Mouse (Mus musculus) frontal cortex, adult 2 months (tissue): ENCODE measurements around the gene Cmip. TPM values are rescaled to one million over a fixed set of nuclear protein-coding genes. Genes with fewer than 3 reads are reported as not detected.

Experiments
- DNase-seq, 2 experiments: peaks; one replicate each; pipeline ENCODE4 v3.0.0; 2022; ENCODE audit warnings: low spot score in 1 of 2; ENCODE audit errors: extremely low spot score in 1 of 2
- polyA plus RNA-seq: library from polyadenylated mRNA; depleted of rRNA; stranded (reverse); fragments of >200 nt; gene quantifications from 2 replicates; pipeline ENCODE4 v1.2.3, GENCODE M21; 2012

The Cmip gene
- polyA plus RNA-seq, 1 experiment, result 159 TPM

DNA sequence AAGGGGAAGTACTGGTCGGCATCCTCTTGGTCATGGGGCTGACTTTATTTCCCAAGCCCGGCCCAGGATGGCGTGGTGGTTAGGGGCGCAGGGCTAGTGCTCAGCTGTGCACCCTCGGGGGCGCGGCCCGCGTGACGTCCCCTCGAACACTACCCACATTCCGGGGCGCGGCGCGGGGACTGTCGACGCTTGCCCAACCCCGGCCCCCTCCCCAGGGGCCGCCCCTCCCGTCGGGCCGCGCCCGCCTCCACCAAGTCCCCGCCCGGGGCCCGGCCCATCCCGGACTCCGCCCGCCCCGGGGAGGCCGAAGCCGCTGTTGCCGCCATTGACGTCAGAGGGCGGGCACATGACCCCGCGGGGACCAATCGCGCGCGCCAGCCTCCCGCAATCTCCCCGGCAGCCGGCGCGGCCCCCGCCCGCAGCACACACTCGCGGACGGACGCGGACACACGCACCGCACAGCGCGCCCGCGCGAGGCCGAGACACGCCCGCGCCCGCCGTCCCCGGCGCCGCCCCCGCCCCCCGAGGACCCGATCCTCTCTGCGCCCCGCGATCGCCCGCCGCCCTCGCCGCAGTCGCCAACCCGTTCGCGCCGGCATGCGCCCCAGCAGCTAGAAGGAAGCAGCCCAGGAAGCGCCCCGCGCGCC lies 449 bp upstream of the Cmip start:
- peak; percentile 77 to 94 for DNase-seq

DNA sequence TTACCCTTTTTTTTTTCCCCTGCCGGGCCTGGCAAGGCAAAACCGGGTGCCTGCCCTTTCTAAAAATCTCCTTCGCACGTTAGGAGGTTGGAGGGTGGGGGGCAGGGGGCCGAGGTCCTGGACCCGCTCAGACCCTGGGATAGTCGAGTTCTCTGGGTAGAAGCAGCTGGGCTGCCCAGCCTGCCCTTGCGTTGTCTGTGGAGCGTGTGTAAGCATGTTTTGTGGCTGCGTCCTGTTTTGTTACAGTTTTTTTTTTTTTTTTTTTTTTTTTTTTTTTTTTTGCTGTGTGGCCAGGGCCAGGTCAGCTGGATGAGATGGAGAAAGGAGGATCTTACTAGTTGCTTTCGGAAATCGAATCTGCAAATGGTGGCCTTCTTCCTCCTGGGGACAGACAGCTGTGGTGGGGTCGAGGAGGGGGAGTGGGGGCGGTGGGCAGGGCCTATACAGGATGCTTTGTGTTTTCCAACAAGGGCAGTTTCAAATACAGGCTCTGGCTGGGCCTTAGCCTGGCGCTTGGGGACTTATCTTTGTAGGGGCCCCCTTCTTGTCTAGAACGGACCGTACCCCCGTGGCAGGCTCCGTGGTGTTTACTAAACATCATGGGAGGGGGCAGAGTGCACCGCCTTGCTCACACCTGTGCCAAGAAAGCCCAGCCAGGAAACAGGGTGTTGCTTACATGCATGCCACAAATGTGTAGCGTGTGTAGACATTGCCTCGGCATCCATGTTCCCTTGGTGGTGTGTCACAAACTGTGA lies 1.1 kb downstream of the Cmip start:
- DNase-seq, result no peak

DNA sequence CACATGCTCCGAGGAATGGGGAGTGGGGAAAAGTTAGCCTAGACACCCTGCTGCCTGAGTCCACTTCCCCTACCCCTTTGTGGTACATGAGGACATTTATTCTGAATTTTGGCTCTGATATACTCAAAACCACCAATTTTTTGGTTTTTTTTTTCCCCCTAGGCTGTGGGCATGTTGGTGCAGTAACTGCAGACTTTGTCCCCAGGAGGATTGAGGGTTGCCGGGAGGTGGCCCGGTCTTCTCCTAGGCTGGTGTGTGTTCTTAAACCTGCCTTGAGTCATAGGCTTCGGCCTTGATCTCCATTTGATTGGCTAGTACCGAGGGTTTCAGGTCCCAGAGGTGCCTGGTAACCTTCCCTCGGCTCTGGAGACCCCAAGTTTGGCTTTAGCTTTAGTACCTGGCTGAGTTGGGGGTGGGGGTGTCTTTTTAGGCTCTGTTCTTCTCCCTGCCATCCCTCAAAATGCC lies 1.7 kb downstream of the Cmip start:
- DNase-seq, result no peak

DNA sequence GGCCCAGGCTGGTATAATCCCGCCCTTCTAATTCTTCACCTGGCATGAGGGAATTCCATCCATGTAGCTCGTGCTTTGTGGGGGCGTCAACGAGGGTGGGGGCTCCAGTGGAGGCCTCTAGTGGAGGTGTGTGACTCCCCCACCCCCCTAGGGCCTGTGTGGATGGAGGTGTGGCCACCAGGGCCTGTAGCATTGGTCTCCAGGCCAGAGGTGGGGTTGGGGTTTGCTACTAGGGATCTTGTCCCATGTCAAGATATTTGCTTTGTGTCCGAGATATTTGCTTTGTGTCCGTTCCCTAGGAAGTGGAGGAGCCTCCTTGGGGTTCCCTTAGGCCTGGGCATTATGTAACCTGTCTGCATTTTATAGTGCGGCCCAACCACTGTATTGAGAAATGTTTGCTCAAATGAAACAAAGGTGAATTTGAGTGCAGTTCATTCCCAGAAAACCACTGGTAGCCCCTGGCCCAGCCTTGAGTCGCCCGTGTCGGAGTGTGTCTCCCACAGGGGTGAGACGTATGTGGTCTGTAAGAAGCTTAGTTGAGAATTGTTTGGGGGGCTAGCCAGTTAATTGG lies 2.7 kb downstream of the Cmip start:
- no peak for DNase-seq

DNA sequence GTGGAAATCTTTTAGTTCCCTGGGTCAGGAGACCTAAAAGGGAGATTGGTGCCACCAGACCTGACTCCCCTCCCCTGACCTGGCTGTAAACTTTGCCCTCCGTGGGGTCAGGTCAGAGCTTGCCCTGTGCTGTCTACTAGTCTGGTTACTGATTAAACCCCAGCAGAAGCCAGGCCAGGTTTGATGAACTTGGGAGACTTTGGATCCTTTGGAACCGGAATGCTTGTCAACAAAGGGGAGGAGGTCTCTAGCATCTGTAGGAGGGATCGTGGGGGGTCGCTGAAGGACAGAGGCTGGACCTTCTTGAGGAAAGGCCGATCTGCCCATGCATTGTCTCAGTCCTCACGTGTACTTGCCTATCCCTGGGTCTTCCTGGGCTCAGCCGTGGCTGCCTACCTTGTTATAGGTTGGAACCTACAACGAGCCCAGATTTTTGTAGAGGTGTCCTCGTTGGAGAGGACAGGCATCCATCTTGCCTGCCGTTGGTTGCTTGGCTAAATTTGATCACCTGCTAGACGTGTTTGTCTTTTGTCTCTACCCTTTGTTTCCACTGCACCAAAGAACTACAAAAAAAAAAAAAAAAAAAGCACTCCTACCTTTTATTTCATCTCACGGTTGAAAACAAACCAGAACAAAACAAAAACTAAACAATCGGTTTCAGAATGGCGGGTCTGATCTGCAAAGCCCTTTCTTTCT lies 3.5 kb downstream of the Cmip start:
- no peak for DNase-seq

- DNase-seq, result no peak
These were observed 4.1 kb downstream of the Cmip start for GRCm38 (mm10) chr8:117260930-117261475.

- no peak for DNase-seq
These were observed 4.8 kb downstream of the Cmip start for GRCm38 (mm10) chr8:117261702-117262101.

DNA sequence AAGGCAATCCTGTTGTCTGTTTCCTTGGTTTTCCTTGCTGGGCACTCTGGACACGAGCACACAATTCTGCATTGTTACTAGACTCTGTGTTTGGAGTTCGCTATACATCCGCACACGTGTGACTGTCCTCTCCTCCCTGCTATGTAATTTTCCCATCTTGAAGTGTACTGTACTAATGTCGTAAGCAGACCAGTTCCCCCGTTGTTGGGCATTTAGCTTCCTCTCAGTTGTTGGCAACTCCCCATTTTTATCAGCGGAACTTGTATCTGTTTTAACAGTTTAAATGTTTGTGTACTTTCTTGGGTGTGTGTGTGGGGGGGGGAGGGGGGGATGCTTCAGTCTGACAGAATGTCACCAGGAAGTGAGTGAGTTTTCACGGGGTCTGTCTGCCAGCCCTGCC lies 5.8 kb downstream of the Cmip start:
- no peak for DNase-seq

DNA sequence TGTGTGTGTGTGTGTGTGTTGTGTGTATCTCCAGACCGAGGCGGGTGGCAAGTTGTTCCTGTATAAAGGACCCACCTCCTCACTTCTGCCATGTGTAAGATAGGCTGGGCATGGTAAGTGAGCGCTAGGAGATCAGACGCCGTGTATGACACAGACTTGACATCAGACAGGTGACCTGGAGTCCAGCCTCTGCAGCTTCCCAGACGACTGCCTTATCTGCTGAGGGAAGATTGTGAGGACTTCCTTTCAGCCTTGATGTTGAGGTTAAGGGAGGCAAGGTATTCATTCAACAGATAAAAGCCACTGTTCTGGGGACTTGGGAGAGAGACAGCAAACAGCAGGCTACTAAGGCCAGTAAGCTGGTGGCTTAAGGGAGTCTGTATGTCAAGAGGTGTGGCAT lies 6.6 kb downstream of the Cmip start:
- DNase-seq, result no peak

DNA sequence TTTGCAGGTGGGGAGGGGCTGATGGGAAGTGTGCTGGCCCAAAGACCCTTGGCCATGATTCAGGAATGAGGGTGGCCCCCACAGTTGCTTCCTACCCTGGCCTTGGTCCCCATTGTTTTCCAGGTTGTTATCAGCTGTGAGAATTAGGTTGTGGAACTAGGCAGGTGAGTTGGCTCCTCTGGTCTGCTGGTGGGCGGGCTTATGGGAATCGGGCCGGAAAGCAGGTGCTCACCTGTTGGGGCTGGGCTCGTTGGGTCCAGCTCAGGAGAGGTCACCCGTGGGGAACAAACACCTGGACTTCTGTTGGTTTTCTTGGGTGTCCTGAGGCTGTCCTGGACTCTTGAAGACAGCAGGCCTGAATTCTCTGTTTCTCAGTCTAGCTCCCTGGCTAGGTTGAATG lies 8.2 kb downstream of the Cmip start:
- DNase-seq, result no peak

- no peak for DNase-seq
These were observed 10.7 kb downstream of the Cmip start for GRCm38 (mm10) chr8:117267403-117268129.

DNA sequence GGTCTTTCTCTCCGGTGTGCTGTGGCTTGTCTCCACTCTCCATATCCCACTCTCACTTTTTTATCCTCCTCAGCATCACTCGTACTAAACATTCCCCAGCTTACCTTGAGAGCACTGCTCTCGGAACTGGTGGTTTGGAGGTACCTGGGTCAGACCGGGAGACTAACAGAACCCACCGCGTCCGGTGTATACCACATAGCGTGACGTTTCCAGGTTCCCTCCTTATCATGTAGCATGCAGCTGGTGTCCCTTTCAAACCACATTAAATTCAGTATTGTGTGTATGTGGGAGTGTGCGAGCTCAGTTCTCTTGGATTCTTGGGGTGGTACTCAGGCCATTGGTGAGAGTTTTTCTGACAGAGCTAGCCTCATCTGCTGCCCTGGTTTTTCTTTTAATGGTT lies 21.4 kb downstream of the Cmip start:
- no peak for DNase-seq

DNA sequence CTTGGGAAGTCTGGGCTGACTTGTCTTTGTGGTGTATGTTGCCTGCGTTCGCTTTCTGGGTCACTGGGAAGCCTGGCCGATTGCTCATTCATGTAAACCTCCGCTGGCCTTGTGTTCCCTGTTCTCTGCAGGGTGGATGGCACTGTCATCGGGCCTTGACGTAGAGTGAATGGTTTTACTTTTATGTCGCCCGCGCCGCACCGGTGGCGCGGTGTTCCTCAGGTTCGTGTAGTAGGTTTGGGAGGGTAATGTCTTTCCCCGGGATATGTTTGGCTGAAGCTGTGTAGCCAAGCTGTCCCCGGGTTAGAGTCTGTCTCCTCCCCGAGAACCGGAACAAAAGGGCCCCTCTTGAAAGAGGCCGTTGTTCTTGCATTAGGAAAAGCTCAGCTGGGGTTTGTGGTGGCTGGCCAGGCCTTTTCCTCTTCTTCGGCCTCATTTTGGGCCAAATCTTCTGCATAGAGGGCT lies 21.8 kb downstream of the Cmip start:
- peak in 1 of 2 experiments; percentile 50 for DNase-seq

GRCm38 (mm10) chr8:117280488-117280887 lies 23.6 kb downstream of the Cmip start:
- no peak for DNase-seq

DNA sequence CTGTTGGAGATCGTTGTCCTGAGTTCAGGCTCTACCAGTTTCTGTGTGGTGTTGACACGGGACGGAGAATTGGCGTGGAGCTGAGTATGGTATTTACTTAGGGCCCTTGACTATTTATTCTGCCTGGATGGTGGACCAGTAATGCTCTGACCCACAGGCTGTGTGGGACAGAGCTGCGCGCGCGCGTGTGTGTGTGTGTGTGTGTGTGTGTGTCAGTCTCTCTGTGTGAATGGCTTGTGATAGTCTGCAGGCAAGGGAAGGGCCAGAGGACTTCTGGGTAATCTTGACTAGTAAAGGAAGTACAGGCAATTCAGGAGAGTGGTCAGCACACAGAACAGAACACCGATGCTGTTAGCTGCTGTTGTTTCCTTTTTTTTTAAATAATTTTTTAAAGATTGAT lies 24.8 kb downstream of the Cmip start:
- no peak for DNase-seq

GRCm38 (mm10) chr8:117282141-117282950 lies 25.5 kb downstream of the Cmip start:
- no peak for DNase-seq

DNA sequence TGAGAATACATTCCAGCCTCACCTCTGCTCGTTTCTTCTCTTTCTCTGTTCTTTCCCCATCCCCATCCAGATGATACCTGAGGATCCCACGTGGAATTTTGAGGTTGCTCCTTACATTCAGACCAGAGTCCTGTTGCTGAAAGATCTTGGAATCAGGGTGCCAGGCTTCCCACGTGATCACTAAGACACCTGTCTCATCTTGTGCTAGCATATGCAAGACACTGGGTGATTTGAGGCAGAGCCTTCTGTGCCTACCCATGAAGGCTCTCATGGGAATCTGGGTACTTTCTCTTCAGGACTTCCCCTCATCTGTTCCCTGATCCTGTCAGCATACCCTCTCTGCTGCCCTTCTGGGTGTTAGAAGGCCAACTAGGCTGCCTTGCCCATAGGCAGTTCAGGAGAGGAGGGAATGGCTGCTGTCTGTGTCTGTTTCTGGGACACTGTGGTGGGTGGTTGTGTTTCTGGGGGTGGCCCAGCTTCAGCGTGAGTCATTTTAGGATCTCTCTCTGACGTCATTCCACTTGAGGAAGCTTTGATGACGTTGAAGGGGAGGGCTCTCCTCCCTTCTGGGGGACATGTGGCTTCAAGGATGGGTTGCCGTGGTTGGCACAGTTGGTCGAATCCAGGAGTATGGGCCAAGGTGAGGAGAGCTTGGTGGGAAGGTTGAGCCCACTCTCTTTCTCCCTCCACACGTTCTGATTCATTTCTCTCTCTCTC lies 28.1 kb downstream of the Cmip start:
- peak in 1 of 2 experiments; percentile 63 for DNase-seq

DNA sequence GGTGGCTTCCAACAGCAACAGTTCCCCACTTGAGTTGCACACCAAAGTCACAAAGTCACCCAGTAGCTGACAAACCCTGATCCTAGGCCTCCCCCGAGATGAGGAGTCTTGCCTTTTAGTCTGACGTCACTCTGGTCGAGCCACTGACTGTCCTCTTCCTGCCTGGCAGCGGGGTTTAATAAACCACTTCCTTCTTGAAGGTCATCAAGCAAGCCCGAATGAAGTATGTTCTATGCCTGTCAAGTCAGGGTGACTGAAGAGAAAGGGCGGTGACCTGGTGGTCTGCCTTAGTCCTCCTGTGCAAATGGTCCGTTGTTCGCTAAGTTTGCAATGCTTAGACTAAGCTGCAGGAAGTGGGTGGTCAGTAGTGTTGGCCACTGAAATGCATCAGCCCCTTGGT lies 31.1 kb downstream of the Cmip start:
- no peak for DNase-seq

DNA sequence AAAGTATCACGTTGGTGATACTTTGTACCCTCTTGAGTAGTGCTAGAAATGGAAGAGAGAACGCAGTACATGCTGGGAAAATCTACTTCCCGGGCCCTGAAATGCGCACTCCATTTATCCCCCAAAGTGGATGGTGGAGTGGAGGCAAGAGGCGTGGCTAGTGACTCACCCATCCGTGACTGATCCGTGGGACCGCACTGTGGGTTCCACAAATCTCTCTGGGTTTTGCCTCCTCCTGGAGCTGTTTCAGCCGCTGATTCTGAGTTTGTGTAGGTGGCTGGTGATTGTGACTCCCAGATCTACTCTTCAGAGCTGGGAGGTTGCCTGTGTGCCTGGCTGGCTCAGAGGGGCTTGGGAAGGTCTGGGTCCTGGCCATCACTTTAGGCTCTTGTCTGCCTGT lies 32.2 kb downstream of the Cmip start:
- peak; percentile 61 to 85 for DNase-seq
